Mouse (Mus musculus) bone marrow macrophage, adult 2 months (primary cell): ENCODE results near the gene Gapvd1.

Experiments
- CTCF ChIP-seq: IDR thresholded peaks from 2 replicates; pipeline ENCODE4 v1.5.1; 2012; ENCODE audit warnings: low read depth, mild to moderate bottlenecking, low read length, moderate library complexity
- POLR2A ChIP-seq: IDR thresholded peaks from 2 replicates; pipeline ENCODE4 v1.6.1; 2012; ENCODE audit warnings: mild to moderate bottlenecking, low read depth, low read length, borderline replicate concordance

DNA sequence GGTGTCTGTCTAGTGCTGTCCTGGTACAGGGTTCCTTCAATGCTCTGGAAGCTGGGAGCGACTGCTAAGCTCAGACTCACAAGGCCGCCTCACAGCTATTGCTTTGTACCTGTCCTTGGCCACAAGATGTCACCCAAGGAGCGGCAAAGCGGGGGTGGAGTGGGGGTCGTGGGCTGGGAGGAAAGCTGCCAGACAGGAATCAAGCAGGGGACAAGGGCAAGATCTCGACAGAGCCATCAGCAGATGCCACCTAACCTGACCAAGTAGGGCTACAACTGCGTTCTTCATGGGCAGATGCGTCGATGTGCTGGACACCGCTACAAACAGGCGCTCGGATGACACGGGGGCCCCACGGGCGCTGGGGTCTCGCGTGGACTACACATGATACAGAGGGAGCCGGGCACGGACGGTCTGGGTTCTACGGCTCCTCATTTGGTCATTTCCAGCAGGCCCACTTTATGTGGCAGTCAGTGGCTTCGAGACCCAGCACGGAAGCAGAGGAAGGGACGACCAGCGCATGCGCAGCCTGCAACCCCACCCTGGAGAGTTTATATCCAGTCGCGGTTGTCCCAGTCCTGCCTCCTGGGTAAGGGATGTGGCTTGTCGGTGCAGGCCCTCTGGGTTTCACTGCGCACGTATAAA, 83.5 kb downstream of the Gapvd1 start:
- TF ChIP-seq CTCF (peak; percentile 77), POLR2A (no peak; the same call in 1 of the 2 replicates)
